Mouse (Mus musculus): ENCODE data around the gene Mb21d2.

GRCm38 (mm10) chr16:28883649-28884048 is 45.8 kb downstream of the Mb21d2 start:
- TF ChIP-seq POLR2A (IDR thresholded peaks at IDR 0.05; ENCODE audit: borderline replicate concordance, control insufficient read depth, low read depth, low read length) = no peak
- no peak for TF ChIP-seq CTCF (IDR thresholded peaks at IDR 0.05; ENCODE audit: control insufficient read depth, insufficient read depth, low read length)
